In the genomic region with DNA sequence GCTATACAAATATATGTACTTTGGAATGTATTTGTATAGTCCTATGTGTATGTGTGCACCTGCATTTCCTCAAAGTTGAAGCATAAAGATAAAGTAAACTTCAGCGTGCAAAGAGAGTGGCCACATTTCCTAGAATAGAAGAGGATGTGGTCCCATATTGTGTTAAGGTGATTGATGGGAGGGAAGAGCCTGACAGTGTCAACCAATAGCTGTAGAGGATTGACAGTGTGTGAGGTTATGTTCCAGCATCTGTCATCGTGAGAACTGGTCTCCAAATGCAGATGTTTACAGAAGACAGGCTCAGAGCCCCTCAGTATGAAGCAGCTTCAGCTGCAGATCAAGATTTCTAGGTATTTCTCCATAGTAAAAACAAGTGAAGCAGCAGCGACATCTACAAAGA, we compare ENCODE assay signal across 13 mouse cellular contexts.
"Had no signal": no experiment of that assay in that cellular context is flagged by ENCODE, and none has a peak within 500 bp of the region (broad histone marks: within the 10 kb centered on the region; RNA-seq: fewer than 3 reads in every experiment).

No protein-coding gene starts in this region.

- H3K27me3 ChIP-seq: limb, embryonic 13.5 days; midbrain, embryonic 13.5 days; neural tube, embryonic 12.5 days had no signal

- H3K4me1 ChIP-seq: limb, embryonic 13.5 days; midbrain, embryonic 13.5 days; neural tube, embryonic 12.5 days had no signal

- H3K9me3 ChIP-seq: limb, embryonic 13.5 days; midbrain, embryonic 13.5 days; neural tube, embryonic 12.5 days had no signal

- ATAC-seq: midbrain, embryonic 13.5 days had no signal

- H3K36me3 ChIP-seq: limb, embryonic 13.5 days; midbrain, embryonic 13.5 days; neural tube, embryonic 12.5 days had no signal

- H3K9ac ChIP-seq: limb, embryonic 13.5 days; liver, embryonic 14.5 days; midbrain, embryonic 13.5 days; neural tube, embryonic 12.5 days had no signal

- H3K4me2 ChIP-seq: limb, embryonic 13.5 days; midbrain, embryonic 13.5 days; neural tube, embryonic 12.5 days had no signal

- H3K27ac ChIP-seq: layer of hippocampus, adult 2 months; limb, embryonic 13.5 days; liver, embryonic 14.5 days; midbrain, embryonic 13.5 days; neural tube, embryonic 12.5 days had no signal

- DNase-seq: kidney, postnatal 10 days; kidney, postnatal 4 days; left cerebral cortex, postnatal 4 days; lung, adult 18-20 months; retina, postnatal 1 day; right cerebral cortex, postnatal 4 days; spleen, adult 18-20 months had no signal

- H3K4me3 ChIP-seq: layer of hippocampus, adult 2 months; limb, embryonic 13.5 days; midbrain, embryonic 13.5 days; myocyte; neural tube, embryonic 12.5 days had no signal
